Mouse (Mus musculus) forebrain, embryonic 14.5 days (tissue): ENCODE data around the gene Olfr906. TPM values are rescaled to one million over a fixed set of nuclear protein-coding genes. Genes with fewer than 3 reads are reported as not detected.

Source experiments
- polyA plus RNA-seq: library from polyadenylated mRNA; unstranded; fragments of >200 nt; fragmentation: Nextera tagmentation; extraction: Ambion mirVana; gene quantifications from 2 replicates; pipeline ENCODE4 v1.2.1, GENCODE M21; 2014

Olfr906 gene
- polyA plus RNA-seq, 1 experiment from 2014 or later = not detected

Other genes with a start within 250 kb of the Olfr906 start
- gene Olfr143, start 234.3 kb upstream of the Olfr906 start, polyA plus RNA-seq = not detected in 2 replicates
- gene Olfr895, start 219.2 kb upstream of the Olfr906 start, polyA plus RNA-seq = not detected in 2 replicates
- not detected in 2 replicates for gene Olfr896-ps1, start 196.0 kb upstream of the Olfr906 start, polyA plus RNA-seq
- gene Olfr25, start 158.0 kb upstream of the Olfr906 start, polyA plus RNA-seq = not detected in 2 replicates
- not detected in 2 replicates for gene Olfr898, start 138.7 kb upstream of the Olfr906 start, polyA plus RNA-seq
- gene Olfr250, start 120.2 kb upstream of the Olfr906 start, polyA plus RNA-seq = not detected in 2 replicates
- gene Olfr251, start 110.0 kb upstream of the Olfr906 start, polyA plus RNA-seq = not detected in 2 replicates
- gene Olfr147, start 85.4 kb upstream of the Olfr906 start, polyA plus RNA-seq = not detected in 2 replicates
- not detected in 2 replicates for gene Olfr901, start 57.6 kb upstream of the Olfr906 start, polyA plus RNA-seq
- not detected in 2 replicates for gene Olfr902, start 39.4 kb upstream of the Olfr906 start, polyA plus RNA-seq
- not detected in 2 replicates for gene Olfr904, start 23.9 kb upstream of the Olfr906 start, polyA plus RNA-seq
- gene Olfr905, start 16.0 kb upstream of the Olfr906 start, polyA plus RNA-seq = not detected in 2 replicates
- gene Olfr907, start 8.7 kb downstream of the Olfr906 start, polyA plus RNA-seq = not detected in 2 replicates
- not detected in 2 replicates for gene Olfr911-ps1, start 34.5 kb downstream of the Olfr906 start, polyA plus RNA-seq
- gene Olfr910, start 50.8 kb downstream of the Olfr906 start, polyA plus RNA-seq = not detected in 2 replicates
- not detected in 2 replicates for gene Olfr912, start 93.1 kb downstream of the Olfr906 start, polyA plus RNA-seq
- gene Olfr913, start 105.7 kb downstream of the Olfr906 start, polyA plus RNA-seq = not detected in 2 replicates
- not detected in 2 replicates for gene Olfr914, start 118.0 kb downstream of the Olfr906 start, polyA plus RNA-seq
- not detected in 2 replicates for gene Olfr916, start 172.8 kb downstream of the Olfr906 start, polyA plus RNA-seq
- gene Olfr917, start 178.8 kb downstream of the Olfr906 start, polyA plus RNA-seq = not detected in 2 replicates
- not detected in 2 replicates for gene Olfr918, start 187.5 kb downstream of the Olfr906 start, polyA plus RNA-seq
- gene Olfr919, start 216.6 kb downstream of the Olfr906 start, polyA plus RNA-seq = not detected in 2 replicates
- gene Vwa5a, start 231.2 kb downstream of the Olfr906 start, polyA plus RNA-seq = 6.9 and 7.3 TPM in 2 replicates